ENCODE assay signal across 9 mouse cellular contexts in genomic region chr17:46832101-46832980, GRCm38 (mm10). TPM values are rescaled to one million over a fixed set of nuclear protein-coding genes. Genes with fewer than 3 reads are reported as not detected.
A peak's percentile ranks its signal among the peaks of the same experiment; 100 is the strongest.
DNase-seq lines count a peak whose midpoint lies in the region; TF ChIP-seq lines count a peak whose summit lies in the region.
"Had no signal": no experiment of that assay in that cellular context is flagged by ENCODE, and none has a peak within 500 bp of the region (broad histone marks: within the 10 kb centered on the region; RNA-seq: fewer than 3 reads in every experiment).

No protein-coding gene starts in this region.

- no peak for TF ChIP-seq CTCF in E14TG2a.4 (conservative IDR thresholded peaks at IDR 0.05; ENCODE audit: low read length)

- WGBS in limb, embryonic 10.5 days, result 78% methylated on average over 11 of the region's 11 CpGs

- peak overlapping the region; percentile 4; the same call in 1 of the 2 replicates for H3K4me3 ChIP-seq in E14TG2a.4 (replicated peaks; ENCODE audit: low read length)
- H3K4me3 ChIP-seq in limb, embryonic 10.5 days, result no peak overlapping the region
- H3K4me3 ChIP-seq: hindbrain, embryonic 12.5 days had no signal

- H3K27me3 ChIP-seq in E14TG2a.4 (ENCODE audit: insufficient read depth, low read length), result no peaks in the 10 kb centered on the region
- no peaks in the 10 kb centered on the region for H3K27me3 ChIP-seq in limb, embryonic 10.5 days (ENCODE audit: low read depth, poor library complexity, severe bottlenecking)
- H3K27me3 ChIP-seq: hindbrain, embryonic 12.5 days had no signal

- peak overlapping the region; percentile 26; the same call in 1 of the 2 replicates for H3K27ac ChIP-seq in limb, embryonic 10.5 days
- H3K27ac ChIP-seq: hindbrain, embryonic 12.5 days had no signal

- peaks cover 23% of the 10 kb centered on the region for H3K36me3 ChIP-seq in E14TG2a.4 (ENCODE audit: insufficient read depth, low read length)
- peaks cover 17% of the 10 kb centered on the region for H3K36me3 ChIP-seq in limb, embryonic 10.5 days

- H3K9me3 ChIP-seq in E14TG2a.4 (ENCODE audit: low read length), result no peaks in the 10 kb centered on the region
- H3K9me3 ChIP-seq in limb, embryonic 10.5 days (replicated peaks), result no peaks in the 10 kb centered on the region
- H3K9me3 ChIP-seq: hindbrain, embryonic 12.5 days had no signal

- H3K4me1 ChIP-seq in E14TG2a.4 (replicated peaks; ENCODE audit: low read depth, low read length), result peaks cover 67% of the 10 kb centered on the region
- H3K4me1 ChIP-seq in limb, embryonic 10.5 days, result peaks cover 5% of the 10 kb centered on the region; the same call in 1 of the 2 replicates
- H3K4me1 ChIP-seq: hindbrain, embryonic 12.5 days had no signal

- DNase-seq in adrenal gland, postnatal 10 days, result peak; percentile 70
- no peak for DNase-seq in adrenal gland, postnatal 25 days
- DNase-seq in gastrocnemius, postnatal 4 days (ENCODE audit: low spot score in 2 of 2), result peak; percentile 41 to 66
- DNase-seq in limb, embryonic 10.5 days (ENCODE audit: low spot score), result no peak
- DNase-seq in B cell, adult 2 months, result no peak
- DNase-seq in thymus, adult 18-20 months, result no peak
- no peak for DNase-seq in thymus, postnatal 10 days (ENCODE audit: low spot score in 2 of 2)

RNA-seq across cellular contexts. Expression of gene Bicral, which starts 25.9 kb away (rescaled TPM):
- 10 to 100 TPM; 15.2 to 19.0 TPM for total RNA-seq in adrenal gland, postnatal 10 days (2021)
- 24.6 and 26.0 TPM in 2 replicates for total RNA-seq in adrenal gland, postnatal 25 days (2021)
- total RNA-seq in gastrocnemius, postnatal 4 days (2021), result 10 to 100 TPM; 17.0 to 17.6 TPM
- 3.6 and 4.3 TPM in 2 replicates for polyA plus RNA-seq in limb, embryonic 10.5 days (2016; fragmentation: Nextera tagmentation; extraction: Ambion mirVana)

RNA-seq across cellular contexts. Expression of gene Rpl7l1, which starts 49.9 kb away (rescaled TPM):
- total RNA-seq in adrenal gland, postnatal 10 days (2021), result 10 to 100 TPM; 84.3 to 99.2 TPM
- total RNA-seq in adrenal gland, postnatal 25 days (2021), result 69.4 and 73.0 TPM in 2 replicates
- 10 to 100 TPM; 71.1 to 76.2 TPM for total RNA-seq in gastrocnemius, postnatal 4 days (2021)
- 224 and 254 TPM in 2 replicates for polyA plus RNA-seq in limb, embryonic 10.5 days (2016; fragmentation: Nextera tagmentation; extraction: Ambion mirVana)

RNA-seq across cellular contexts. Expression of gene Tbcc, which starts 58.1 kb away (rescaled TPM):
- 10 to 100 TPM; 21.6 to 23.3 TPM for total RNA-seq in adrenal gland, postnatal 10 days (2021)
- 19.7 and 24.3 TPM in 2 replicates for total RNA-seq in adrenal gland, postnatal 25 days (2021)
- 10 to 100 TPM; 24.7 to 27.0 TPM for total RNA-seq in gastrocnemius, postnatal 4 days (2021)
- polyA plus RNA-seq in limb, embryonic 10.5 days (2016; fragmentation: Nextera tagmentation; extraction: Ambion mirVana), result 62.1 and 66.3 TPM in 2 replicates

RNA-seq across cellular contexts. Expression of gene 2310039H08Rik, which starts 59.9 kb away (rescaled TPM):
- total RNA-seq in adrenal gland, postnatal 10 days (2021), result 10 to 100 TPM; 68.3 to 72.5 TPM
- total RNA-seq in adrenal gland, postnatal 25 days (2021), result 73.6 and 82.1 TPM in 2 replicates
- 10 to 100 TPM; 34.7 to 43.2 TPM for total RNA-seq in gastrocnemius, postnatal 4 days (2021)
- 34.2 and 35.4 TPM in 2 replicates for polyA plus RNA-seq in limb, embryonic 10.5 days (2016; fragmentation: Nextera tagmentation; extraction: Ambion mirVana)

Comparison
In these comparisons a context has a peak if more than half of its experiments do, and no peak if none do; other contexts are left out.
1. DNase-seq: peak in adrenal gland, postnatal 10 days (single experiment) and gastrocnemius, postnatal 4 days (2 of 2); none in adrenal gland, postnatal 25 days (single experiment), limb, embryonic 10.5 days (single experiment), B cell, adult 2 months (0 of 2), thymus, adult 18-20 months (0 of 2) and thymus, postnatal 10 days (0 of 2).